Mouse (Mus musculus) neutrophil, adult 65 days (primary cell): ENCODE data around the gene Sphk2. TPM values are rescaled to one million over a fixed set of nuclear protein-coding genes. Genes with fewer than 3 reads are reported as not detected.

Experiments
- total RNA-seq: library from RNA; stranded (reverse); gene quantifications from 2 replicates; pipeline ENCODE4 v1.2.4, GENCODE M21; 2023

The Sphk2 gene
- total RNA-seq: 62.3 and 77.9 TPM in 2 replicates

DNA sequence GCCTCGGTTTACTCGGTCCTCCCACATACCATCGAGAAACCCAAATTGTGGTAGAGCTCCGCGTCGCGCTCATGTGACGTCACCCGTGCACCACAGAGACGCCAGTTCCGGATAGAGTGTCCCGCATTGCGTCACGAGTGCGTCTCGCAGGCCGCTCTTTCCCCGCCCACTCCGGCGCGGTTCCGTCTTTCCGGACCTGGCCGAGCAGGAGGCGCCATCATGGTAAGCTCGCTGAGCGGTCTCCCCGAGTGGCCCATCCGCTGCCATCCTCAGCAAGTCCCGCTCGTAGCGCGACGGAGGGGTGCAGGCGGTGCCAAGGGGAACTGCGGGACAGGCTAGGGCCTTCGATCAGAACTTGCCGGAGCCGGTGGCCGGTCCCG lies at the start of gene Sphk2:
Gene Sphk2, minus strand, starts transcription at position 85 of the 380 bp plus-strand sequence.

DNA sequence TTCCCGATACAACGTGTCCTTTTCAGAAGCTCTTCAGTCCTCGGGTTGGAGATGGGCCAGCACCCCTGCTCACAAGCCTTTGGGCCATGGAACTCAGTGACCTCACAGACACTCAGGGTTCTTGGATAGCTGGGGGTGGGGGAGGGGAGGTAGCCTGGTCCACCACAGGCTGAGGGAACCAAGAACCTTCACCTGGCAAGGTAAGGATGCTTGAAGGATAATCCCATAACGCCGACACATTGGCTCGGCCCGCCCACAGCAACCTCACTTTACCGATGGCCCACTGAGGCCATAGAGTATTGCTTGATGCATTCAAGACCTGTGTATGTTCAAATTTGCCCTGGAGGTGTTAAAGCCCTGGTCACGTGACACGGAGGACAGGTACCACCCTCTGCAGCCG lies 7.9 kb upstream of the Sphk2 start, which contains the start of gene Spaca4:
Gene Spaca4, minus strand, starts transcription at position 101 of the 400 bp plus-strand sequence.

DNA sequence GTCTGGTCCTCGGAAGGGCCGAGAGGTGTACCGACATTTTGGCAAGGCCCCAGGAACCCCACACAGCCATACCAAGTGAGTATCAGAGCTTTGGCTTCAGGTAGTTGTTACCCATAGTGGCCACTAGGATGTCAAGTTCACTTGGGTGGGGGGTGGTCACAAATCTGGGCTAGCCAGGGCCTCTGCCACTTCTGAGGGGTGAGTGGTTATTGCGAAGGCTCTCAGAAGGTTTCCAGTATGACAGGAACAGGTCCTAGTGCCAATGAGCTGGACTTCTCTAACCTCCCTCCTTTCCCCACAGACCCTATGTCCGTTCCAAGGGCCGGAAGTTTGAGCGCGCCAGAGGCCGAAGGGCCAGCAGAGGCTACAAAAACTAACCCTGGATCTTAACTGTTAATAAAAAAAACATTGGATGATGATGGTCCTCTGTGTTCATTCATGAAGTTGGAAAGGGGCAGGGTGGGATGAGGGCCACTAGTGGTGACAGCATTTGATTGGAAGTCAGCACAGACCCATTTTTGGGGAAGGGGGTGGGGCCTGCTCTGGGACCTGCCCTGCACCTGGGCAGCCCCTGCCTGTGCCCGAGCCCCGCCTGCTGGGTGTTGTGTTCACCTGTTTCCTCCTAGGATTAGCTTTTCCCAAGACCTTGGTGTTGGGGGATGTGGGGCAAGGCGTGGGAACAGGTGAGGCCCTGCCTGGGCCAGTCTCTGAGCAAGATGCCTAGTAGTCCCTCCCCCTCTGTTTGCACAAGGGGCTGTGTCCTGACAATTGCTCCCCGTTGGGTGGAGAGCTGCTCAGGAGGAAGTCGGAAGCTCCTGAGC lies 2.8 kb upstream of the Sphk2 start, which contains the start of gene Fam83e:
Gene Fam83e, plus strand, starts transcription at position 800 of the 821 bp plus-strand sequence.

DNA sequence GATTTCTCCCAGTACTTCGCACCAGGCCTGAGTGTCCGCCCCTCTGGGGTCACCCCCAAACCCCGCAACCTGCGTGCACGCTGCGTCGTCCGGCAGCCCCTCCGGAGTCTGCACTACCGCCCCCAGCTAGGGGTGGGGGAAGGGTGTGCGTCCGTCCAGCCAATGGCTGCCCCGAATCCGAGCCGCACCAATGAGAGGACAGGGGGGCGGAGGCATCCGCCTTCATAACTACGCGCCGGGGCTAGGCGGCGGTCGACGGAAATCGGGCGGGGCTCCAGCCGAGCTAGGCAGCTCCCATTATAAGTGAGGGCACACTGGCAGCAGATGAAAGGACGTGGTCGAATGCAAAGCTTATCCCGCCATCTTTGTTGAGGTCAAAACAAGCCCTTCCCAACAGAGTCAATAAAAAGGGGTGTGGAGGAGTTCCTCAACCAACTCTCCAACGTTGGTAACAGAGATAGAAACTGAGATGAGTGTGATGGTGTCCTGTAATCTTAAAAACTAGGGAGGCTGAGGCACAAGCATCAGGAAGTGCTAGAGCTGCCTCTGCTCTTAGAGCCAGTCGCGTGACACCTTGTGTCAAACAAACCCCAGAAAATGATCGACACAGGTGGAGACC lies 2.6 kb downstream of the Sphk2 start, which contains the start of gene Rpl18:
Gene Rpl18, plus strand, starts transcription at position 368 of the 619 bp plus-strand sequence.

DNA sequence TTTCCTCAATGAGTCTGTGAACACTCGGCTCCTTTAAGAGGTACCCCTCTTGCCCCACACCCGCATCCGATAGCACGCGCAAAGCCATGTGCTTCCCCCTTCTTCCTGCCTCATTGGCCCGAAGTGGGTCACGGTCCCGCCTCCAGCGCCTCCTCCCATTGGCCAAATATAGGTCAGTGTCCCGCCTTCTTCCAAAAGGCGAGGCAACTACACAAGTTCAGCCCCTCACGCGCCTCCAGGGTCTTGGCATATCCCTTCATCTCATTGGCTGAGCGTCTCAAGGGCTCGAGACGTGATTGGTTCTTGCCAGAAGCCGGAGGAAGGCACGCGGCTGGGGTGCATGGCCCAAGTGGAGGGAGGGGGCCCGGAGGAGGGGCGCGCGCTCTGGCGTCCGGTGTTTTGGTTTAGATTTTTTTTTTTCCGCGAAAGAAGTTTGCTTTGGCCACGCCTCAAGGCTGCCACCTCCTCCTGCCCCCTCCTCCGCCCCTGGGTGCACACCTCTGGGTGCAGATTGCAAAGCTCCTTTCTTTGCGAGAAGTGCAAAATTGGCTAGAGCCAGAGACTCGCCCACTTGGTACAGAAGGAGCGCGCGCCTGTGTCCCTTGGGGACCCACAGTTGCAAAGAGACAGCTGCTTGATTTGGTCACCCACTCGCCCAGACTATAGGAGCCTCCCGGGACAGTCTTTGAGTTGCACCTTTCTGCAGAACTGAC lies 12.9 kb downstream of the Sphk2 start, which contains the start of gene Dbp:
Gene Dbp, plus strand, starts transcription at position 359 of the 713 bp plus-strand sequence.

DNA sequence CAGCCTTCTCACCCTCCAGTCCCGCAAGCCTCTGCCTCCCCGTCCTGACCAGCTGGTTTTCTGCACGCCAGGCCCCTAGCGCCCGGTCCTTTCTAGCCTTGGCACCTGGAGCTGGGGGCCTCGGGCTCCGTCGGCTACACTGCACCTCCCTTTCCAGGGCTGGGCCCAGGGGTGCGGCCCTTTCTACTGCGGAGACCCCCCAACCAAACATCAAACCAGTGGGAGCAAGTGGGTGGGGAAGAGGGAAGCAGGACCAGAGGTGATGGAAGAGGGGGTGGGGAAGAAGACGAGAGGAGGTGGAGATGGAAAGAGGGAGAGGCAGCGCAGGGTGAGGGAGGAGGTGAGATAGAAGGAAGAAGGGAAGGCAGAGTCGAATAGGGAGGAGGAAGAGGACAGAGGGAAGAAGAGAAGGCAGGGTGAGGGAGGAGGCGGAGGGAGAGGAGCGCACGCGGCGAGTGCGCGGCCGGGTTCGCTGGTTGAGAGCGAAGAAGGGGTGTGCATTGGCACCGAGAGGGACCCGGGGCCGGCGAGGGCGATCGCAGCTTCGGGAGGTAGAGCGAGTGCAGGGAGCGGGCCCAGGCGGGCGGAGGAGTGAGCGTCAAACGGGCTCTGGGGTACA lies 18.2 kb downstream of the Sphk2 start, which contains the start of gene Car11:
Gene Car11, plus strand, starts transcription at position 321 of the 619 bp plus-strand sequence.

DNA sequence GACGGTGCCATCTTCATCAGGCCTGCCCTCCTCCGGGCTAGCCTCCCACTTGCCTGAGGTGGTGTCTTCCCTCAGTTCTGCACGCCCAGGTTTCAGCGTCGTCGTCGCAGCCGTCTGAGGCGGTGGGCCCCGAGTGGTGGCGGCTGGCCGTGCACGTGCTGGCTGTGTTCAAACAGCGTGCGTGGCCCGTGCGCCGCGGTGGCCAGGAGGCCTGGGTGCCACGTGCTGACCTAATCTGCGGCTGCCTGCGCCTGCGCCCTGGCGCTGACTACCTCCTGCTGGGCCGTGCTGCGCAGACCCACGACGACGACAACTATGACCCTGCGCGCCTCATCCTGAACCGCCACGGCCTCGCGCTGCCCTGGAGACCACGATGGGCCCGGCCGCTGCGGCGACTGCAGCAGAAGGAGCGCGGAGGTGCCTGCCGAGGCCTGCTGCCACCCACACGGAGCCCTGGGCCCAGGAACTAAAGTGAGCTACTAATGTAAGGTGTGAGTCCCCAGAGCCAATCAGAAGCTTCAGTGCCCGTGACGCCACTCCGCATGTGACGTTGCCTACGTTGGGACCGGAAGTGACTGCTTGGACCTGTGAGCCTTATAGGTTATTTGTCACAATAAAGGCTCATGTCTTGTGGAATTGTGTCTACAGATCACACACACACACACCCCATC lies 23.7 kb downstream of the Sphk2 start, which contains the start of gene Sec1:
Gene Sec1, minus strand, starts transcription at position 482 of the 671 bp plus-strand sequence.

DNA sequence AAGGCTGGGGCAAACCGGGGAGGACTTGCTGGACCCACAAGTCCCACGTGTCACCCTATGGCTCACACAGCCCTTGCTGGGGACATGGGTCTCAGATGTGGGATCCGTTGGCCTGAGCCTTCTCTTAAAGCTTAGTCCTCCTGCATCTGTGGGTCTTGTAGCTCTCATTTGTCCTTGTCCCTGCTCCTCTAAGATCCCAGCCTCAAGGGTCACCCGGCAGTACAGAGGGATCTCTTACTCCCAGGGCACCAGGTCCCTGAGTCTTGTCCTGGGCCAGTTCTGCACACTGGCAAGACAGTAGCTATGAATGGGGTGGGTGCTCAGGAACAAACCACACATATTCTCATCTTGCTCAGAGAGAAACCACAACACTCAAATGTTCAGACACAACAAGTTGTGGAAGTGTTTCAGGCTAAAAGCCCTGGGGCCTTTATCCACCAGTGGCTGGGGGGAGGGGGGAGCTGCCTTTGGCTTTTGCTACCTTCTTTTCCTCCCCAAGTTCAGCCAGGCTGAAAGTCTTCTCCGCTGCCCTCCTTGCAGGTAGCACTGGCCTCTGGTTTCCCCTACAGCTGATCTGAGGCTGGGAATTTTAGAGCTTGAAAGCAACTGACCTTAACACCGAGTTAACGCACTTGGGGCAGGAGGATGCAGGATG lies 34.3 kb downstream of the Sphk2 start, which contains the start of gene Ntn5:
Gene Ntn5, plus strand, starts transcription at position 627 of the 655 bp plus-strand sequence.

DNA sequence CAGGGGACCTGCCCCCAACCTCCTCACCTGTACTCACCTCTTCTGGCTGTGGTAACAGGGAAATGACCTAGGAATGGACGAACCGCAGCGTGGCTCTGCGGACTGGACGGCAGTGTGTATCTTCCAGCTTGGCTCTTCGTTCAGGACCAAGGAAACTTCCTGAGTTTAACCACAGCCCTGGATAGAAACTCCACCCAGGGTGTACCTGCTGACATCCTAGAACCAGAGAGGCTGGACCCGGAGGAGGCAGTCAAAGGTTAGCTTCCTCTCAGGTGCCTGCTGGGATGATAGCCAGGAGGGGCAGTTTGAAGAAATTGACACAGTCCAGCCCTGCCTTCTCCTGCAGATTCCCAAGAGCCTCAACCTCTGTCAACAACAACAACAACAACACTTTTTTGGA lies 51.6 kb downstream of the Sphk2 start, which contains the start of gene Fut2:
Gene Fut2, minus strand, starts transcription at position 234 of the 400 bp plus-strand sequence.

Other genes starting within 250 kb of the Sphk2 start
- not detected in 2 replicates for gene Tulp2, start 236.1 kb downstream of the Sphk2 start, total RNA-seq
- 0.98 and 1.7 TPM in 2 replicates for gene Gm45808, start 231.2 kb downstream of the Sphk2 start, total RNA-seq
- gene Dhdh, start 229.2 kb downstream of the Sphk2 start, total RNA-seq: 3.7 and 5.4 TPM in 2 replicates
- 90.7 and 109 TPM in 2 replicates for gene Nucb1, start 207.6 kb downstream of the Sphk2 start, total RNA-seq
- 126 and 199 TPM in 2 replicates for gene Ppp1r15a, start 191.7 kb downstream of the Sphk2 start, total RNA-seq
- not detected in 2 replicates for gene Plekha4, start 191.7 kb downstream of the Sphk2 start, total RNA-seq
- gene Hsd17b14, start 163.1 kb downstream of the Sphk2 start, total RNA-seq: 0.95 TPM in 1 of 2 replicates, not detected in the other
- gene Bcat2, start 147.8 kb downstream of the Sphk2 start, total RNA-seq: 24.0 and 34.0 TPM in 2 replicates
- gene Fgf21, start 102.5 kb downstream of the Sphk2 start, total RNA-seq: not detected in 2 replicates
- gene Fut1, start 100.7 kb downstream of the Sphk2 start, total RNA-seq: not detected in 2 replicates
- gene Izumo1, start 96.2 kb downstream of the Sphk2 start, total RNA-seq: not detected in 2 replicates
- gene Rasip1, start 90.5 kb downstream of the Sphk2 start, total RNA-seq: 4.3 and 5.0 TPM in 2 replicates
- gene Mamstr, start 78.0 kb downstream of the Sphk2 start, total RNA-seq: 0.20 TPM in 1 of 2 replicates, not detected in the other
- not detected in 2 replicates for gene Fut2, start 51.6 kb downstream of the Sphk2 start, total RNA-seq
- not detected in 2 replicates for gene Ntn5, start 34.0 kb downstream of the Sphk2 start, total RNA-seq
- gene Sec1, start 23.6 kb downstream of the Sphk2 start, total RNA-seq: not detected in 2 replicates
- not detected in 2 replicates for gene Car11, start 18.2 kb downstream of the Sphk2 start, total RNA-seq
- gene Dbp, start 12.9 kb downstream of the Sphk2 start, total RNA-seq: 5.0 and 6.3 TPM in 2 replicates
- gene Rpl18, start 2.5 kb downstream of the Sphk2 start, total RNA-seq: 572 and 599 TPM in 2 replicates
- 0.16 and 0.20 TPM in 2 replicates for gene Fam83e, start 3.2 kb upstream of the Sphk2 start, total RNA-seq
- gene Spaca4, start 7.8 kb upstream of the Sphk2 start, total RNA-seq: not detected in 2 replicates
- not detected in 2 replicates for gene Lmtk3, start 65.7 kb upstream of the Sphk2 start, total RNA-seq
- gene Sult2b1, start 66.7 kb upstream of the Sphk2 start, total RNA-seq: not detected in 2 replicates
- 127 and 143 TPM in 2 replicates for gene Cyth2, start 96.6 kb upstream of the Sphk2 start, total RNA-seq
- 0.27 and 0.57 TPM in 2 replicates for gene Kcnj14, start 106.8 kb upstream of the Sphk2 start, total RNA-seq
- 6.0 and 6.6 TPM in 2 replicates for gene Grwd1, start 112.9 kb upstream of the Sphk2 start, total RNA-seq
- gene Kdelr1, start 154.8 kb upstream of the Sphk2 start, total RNA-seq: 58.9 and 60.5 TPM in 2 replicates
- 0.16 and 0.25 TPM in 2 replicates for gene Grin2d, start 160.4 kb upstream of the Sphk2 start, total RNA-seq
- 0.95 TPM in 1 of 2 replicates, not detected in the other for gene Syngr4, start 178.7 kb upstream of the Sphk2 start, total RNA-seq
- gene Tmem143, start 178.9 kb upstream of the Sphk2 start, total RNA-seq: 3.5 and 5.3 TPM in 2 replicates
- 328 and 386 TPM in 2 replicates for gene Emp3, start 203.4 kb upstream of the Sphk2 start, total RNA-seq
- 4.0 and 7.0 TPM in 2 replicates for gene Ccdc114, start 206.1 kb upstream of the Sphk2 start, total RNA-seq